Mouse (Mus musculus) B cell, adult (primary cell): ENCODE results near the gene Morc1. TPM values are rescaled to one million over a fixed set of nuclear protein-coding genes. Genes with fewer than 3 reads are reported as not detected.

Source experiments
- total RNA-seq: library from RNA; stranded (reverse); gene quantifications from 4 replicates; pipeline ENCODE4 v1.2.4, GENCODE M21; 2023; ENCODE audit not compliant: inconsistent age

The Morc1 gene
- not detected in 4 replicates for total RNA-seq

DNA sequence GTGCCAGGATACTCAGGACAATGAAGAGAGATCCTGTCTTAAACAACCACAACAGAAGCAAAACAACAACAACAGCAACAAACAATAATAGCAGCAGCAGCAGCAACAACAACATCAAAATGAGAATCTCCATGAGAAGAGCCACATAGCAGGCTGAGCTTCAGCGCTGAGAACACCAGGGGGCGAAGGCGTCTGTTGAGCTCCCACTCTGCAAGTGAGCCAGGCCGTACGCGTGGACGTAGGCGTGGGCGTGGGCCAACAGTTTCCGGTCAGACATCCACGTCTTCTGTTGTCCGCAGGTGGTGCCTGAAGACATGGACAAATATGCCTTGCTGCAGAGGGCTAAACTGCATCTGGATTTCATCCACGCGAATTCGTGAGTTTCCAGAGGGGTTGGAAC, at the start of gene Morc1:
Morc1 (plus strand) TSS at position 211 of the 400 bp plus-strand sequence.

DNA sequence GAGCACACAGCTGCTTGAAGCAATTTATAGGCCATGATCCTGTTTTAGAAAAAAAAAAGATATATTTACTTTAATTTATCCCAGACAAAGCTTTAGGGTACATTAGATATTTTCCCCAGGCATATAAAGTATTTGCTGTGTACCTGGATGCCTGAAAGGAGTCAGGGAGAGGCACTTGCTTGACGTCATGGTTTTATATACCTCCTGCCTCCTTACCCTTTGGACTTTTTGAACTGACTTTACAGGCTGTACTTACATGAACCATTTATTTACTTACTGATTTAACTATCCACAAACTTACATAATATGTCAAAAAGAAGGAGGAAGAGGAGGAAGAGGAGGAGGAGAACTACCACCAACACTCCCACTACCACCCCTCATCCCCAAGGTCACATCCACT, 18.8 kb upstream of the Morc1 start, which contains the start of gene Gm5485:
Gm5485 (minus strand) TSS at position 171 of the 400 bp plus-strand sequence.

Other genes starting within 250 kb of the Morc1 start
- gene Dppa4, start 147.5 kb upstream of the Morc1 start, total RNA-seq, result not detected in 4 replicates
- not detected in 4 replicates for gene Dppa2, start 127.3 kb upstream of the Morc1 start, total RNA-seq
- not detected in 4 replicates for gene Gm5485, start 18.8 kb upstream of the Morc1 start, total RNA-seq